Mouse (Mus musculus) limb, embryonic 14.5 days (tissue): ENCODE data around the gene Slc30a5. TPM values are rescaled to one million over a fixed set of nuclear protein-coding genes. Genes with fewer than 3 reads are reported as not detected.

Experiments
- ATAC-seq: fragments of 200-750 bp; cut with Nextera tagmentation; 2 replicates; pipeline ENCODE4 v1.8.0; 2017; ENCODE audit warnings: low read depth, moderate number of reproducible peaks, moderate TSS enrichment; ENCODE audit not compliant: low FRiP score
- DNase-seq: peaks from one replicate; pipeline ENCODE4 v3.0.0-alpha.2; 2015; ENCODE audit warnings: low spot score
- H3K27ac ChIP-seq: fragments of 300-500 bp; sonication (generic); replicated peaks from 2 replicates; pipeline ENCODE4 v1.5.1; 2014; ENCODE audit warnings: low read depth, mild to moderate bottlenecking, low read length, moderate library complexity, mixed read lengths
- H3K27me3 ChIP-seq: fragments of 300-500 bp; sonication (generic); 2 replicates; pipeline ENCODE4 v1.6.1; 2014; ENCODE audit warnings: low read length, mixed read lengths; ENCODE audit not compliant: control insufficient read depth, insufficient read depth
- H3K36me3 ChIP-seq: fragments of 300-500 bp; sonication (generic); 2 replicates; pipeline ENCODE4 v1.6.1; 2014; ENCODE audit warnings: mild to moderate bottlenecking, low read length, moderate library complexity, mixed read lengths; ENCODE audit not compliant: control insufficient read depth, insufficient read depth
- H3K4me1 ChIP-seq: fragments of 300-500 bp; sonication (generic); 2 replicates; pipeline ENCODE4 v1.6.1; 2014; ENCODE audit warnings: antibody characterized with exemption, low read length, mixed read lengths; ENCODE audit not compliant: control insufficient read depth, insufficient read depth
- H3K4me2 ChIP-seq: fragments of 300-500 bp; sonication (generic); replicated peaks from 2 replicates; pipeline ENCODE4 v1.6.1; 2014; ENCODE audit warnings: low read depth, mild to moderate bottlenecking, low read length, moderate library complexity; ENCODE audit not compliant: severe bottlenecking
- H3K4me3 ChIP-seq: fragments of 300-500 bp; sonication (generic); replicated peaks from 2 replicates; pipeline ENCODE4 v1.5.1; 2014; ENCODE audit warnings: low read length
- H3K9ac ChIP-seq: fragments of 300-500 bp; sonication (generic); 2 replicates; pipeline ENCODE4 v1.6.1; 2014; ENCODE audit warnings: mild to moderate bottlenecking, low read depth, low read length, moderate library complexity; ENCODE audit not compliant: severe bottlenecking
- H3K9me3 ChIP-seq: fragments of 300-500 bp; sonication (generic); 2 replicates; pipeline ENCODE4 v1.6.1; 2016; ENCODE audit warnings: low read length; ENCODE audit not compliant: control insufficient read depth
- POLR2A ChIP-seq: fragments of 200-500 bp; IDR thresholded peaks from 2 replicates; pipeline ENCODE4 v1.8.0; 2012; ENCODE audit warnings: inconsistent platforms, mild to moderate bottlenecking, moderate library complexity, borderline replicate concordance; ENCODE audit not compliant: insufficient read depth, insufficient read length; ENCODE audit errors: extremely low read depth
- WGBS: fragments of 180-500 bp; shearing (Covaris S2); extraction: QIAGEN DNeasy Blood & Tissue Kit; methylation state at CpG from one replicate; pipeline ENCODE4 v1.1.7; 2014; 5-methylcytosine and 5-hydroxymethylcytosine counted together
- polyA plus RNA-seq, 2 experiments: library from polyadenylated mRNA; depleted of rRNA in 1 of 2; stranded (reverse) in 1 of 2; unstranded in 1 of 2; fragments of >200 nt; fragmentation: Nextera tagmentation in 1 of 2; extraction: Ambion mirVana in 1 of 2; gene quantifications; 2 replicates each; pipeline versions ENCODE4 v1.2.1 to v1.2.3; 2012 to 2014

Gene Slc30a5
- polyA plus RNA-seq, 2 experiments: 69.2 to 70.9 TPM

DNA sequence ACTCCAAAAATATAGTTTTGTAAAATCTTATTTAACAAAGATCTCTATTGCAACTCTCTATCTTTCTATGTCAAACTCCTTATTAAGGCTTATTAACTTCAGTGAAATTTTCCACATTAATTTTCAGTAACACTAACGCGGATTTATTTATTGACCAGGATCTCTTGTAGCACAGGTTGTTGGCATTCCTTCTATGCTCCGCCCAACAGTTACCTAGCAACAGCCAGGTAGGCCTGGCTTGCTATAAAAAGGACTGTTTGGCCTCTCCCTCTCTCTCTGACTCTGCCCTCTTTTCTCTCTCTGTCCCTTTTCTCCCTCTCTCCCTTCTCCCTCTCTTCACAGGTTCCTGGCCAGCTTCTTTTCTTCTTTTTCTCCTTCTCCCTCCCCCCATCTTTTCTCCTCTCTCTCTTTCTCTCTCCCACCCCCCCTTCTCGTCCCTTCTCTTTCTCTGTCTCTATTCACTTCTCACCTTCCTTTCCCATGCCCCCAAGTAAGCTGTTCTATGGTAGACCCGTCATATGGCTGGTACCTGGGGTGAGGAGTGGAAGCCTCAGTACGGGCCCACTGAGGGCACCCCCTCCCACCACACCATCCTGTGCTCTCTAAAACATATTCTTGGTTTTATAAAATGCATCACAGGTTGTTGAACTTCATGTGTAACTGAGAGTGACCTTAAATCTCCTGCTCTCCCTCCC is 45.8 kb downstream of the Slc30a5 start:
- no peak for DNase-seq
- ATAC-seq: no peak
- H3K27me3 ChIP-seq: no peaks in the 10 kb centered on the region
- no peak overlapping the region for H3K4me2 ChIP-seq
- no peak for TF ChIP-seq POLR2A
- 67% methylated on average over 6 of the region's 6 CpGs for WGBS
- no peak overlapping the region for H3K27ac ChIP-seq
- H3K4me3 ChIP-seq: no peak overlapping the region
- no peak overlapping the region for H3K9ac ChIP-seq
- peaks cover 8% of the 10 kb centered on the region; the same call in 1 of the 2 replicates for H3K4me1 ChIP-seq
- H3K36me3 ChIP-seq: peaks cover 7% of the 10 kb centered on the region
- no peaks in the 10 kb centered on the region for H3K9me3 ChIP-seq

- H3K27ac ChIP-seq: 0 out of 2 replicates have a peak within 1 kb of the TSS, but pooled peaks have one; percentile 13
These were observed 46.8 kb downstream of the Slc30a5 start, which contains the start of gene Ccnb1 for GRCm38 (mm10) chr13:100786414-100786867. Gene Ccnb1, minus strand, starts transcription at chr13:100786570.

GRCm38 (mm10) chr13:100785806-100786413 is 47.3 kb downstream of the Slc30a5 start:
- H3K36me3 ChIP-seq: peaks cover 17% of the 10 kb centered on the region
- WGBS: under 1% methylated on average over 29 of the region's 30 CpGs
- peak overlapping the region; percentile 76 for H3K9ac ChIP-seq
- no peaks in the 10 kb centered on the region for H3K27me3 ChIP-seq
- TF ChIP-seq POLR2A: no peak
- DNase-seq (no peak), ATAC-seq (peak; percentile 29)
- peak overlapping the region; percentile 81 for H3K4me3 ChIP-seq
- H3K4me1 ChIP-seq: peaks cover 8% of the 10 kb centered on the region; the same call in 1 of the 2 replicates
- no peaks in the 10 kb centered on the region for H3K9me3 ChIP-seq
- H3K27ac ChIP-seq: 0 out of 2 replicates have a peak overlapping the region, but pooled peaks have one; percentile 13
- peak overlapping the region; percentile 93 for H3K4me2 ChIP-seq

More at GRCm38 (mm10) chr13:100786414-100786867, 46.8 kb downstream of the Slc30a5 start, which contains the start of gene Ccnb1:
- Histone ChIP-seq H3K36me3 (peaks cover 14% of the 10 kb centered on the region), H3K4me3 (peak within 1 kb of the TSS; percentile 81), H3K27me3 (no peaks in the 10 kb centered on the region), H3K9ac (peak within 1 kb of the TSS; percentile 76), H3K4me1 (peaks cover 8% of the 10 kb centered on the region; the same call in 1 of the 2 replicates), H3K4me2 (peak within 1 kb of the TSS; percentile 93), H3K9me3 (no peaks in the 10 kb centered on the region)
- peak; percentile 85; the same call in 1 of the 2 replicates for TF ChIP-seq POLR2A
- DNase-seq: peak; percentile 95
- peak; percentile 99 for ATAC-seq
- whole genome bisulfite sequencing: 3% methylated on average over 26 of the region's 35 CpGs

GRCm38 (mm10) chr13:100777491-100777890 is 55.7 kb downstream of the Slc30a5 start:
- Histone ChIP-seq H3K4me1 (peaks cover 8% of the 10 kb centered on the region; the same call in 1 of the 2 replicates), H3K4me2 (no peak overlapping the region), H3K9ac (no peak overlapping the region), H3K36me3 (peaks cover 34% of the 10 kb centered on the region), H3K9me3 (no peaks in the 10 kb centered on the region), H3K27ac (no peak overlapping the region), H3K27me3 (no peaks in the 10 kb centered on the region), H3K4me3 (no peak overlapping the region)
- TF ChIP-seq POLR2A: no peak
- ATAC-seq: no peak
- 82% methylated on average over 3 of the region's 3 CpGs for WGBS
- no peak for DNase-seq

DNA sequence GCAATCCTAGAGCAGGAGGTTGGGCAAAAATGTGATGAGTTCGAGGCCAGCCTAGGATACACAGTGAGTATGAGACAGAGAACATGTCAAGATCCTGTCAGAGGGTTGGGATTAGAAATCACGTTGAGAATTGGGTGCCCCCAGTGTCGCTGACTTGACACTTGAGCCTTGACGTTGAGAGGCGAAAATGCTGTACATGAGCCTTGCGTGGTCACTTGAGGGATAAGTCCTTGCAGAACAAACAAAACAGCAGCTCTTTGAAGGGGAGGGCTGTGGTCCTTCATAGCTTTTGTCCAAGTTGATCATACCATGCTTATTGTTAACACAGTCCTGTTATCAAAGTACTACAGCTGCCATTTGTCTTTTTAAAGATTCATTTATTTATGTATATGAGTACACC is 56.5 kb downstream of the Slc30a5 start:
- TF ChIP-seq POLR2A: no peak
- no peak for DNase-seq
- ATAC-seq: no peak
- H3K4me3 ChIP-seq: no peak overlapping the region
- peaks cover 8% of the 10 kb centered on the region; the same call in 1 of the 2 replicates for H3K4me1 ChIP-seq
- peak overlapping the region; percentile 1; the same call in 1 of the 2 replicates for H3K27ac ChIP-seq
- H3K36me3 ChIP-seq: peaks cover 29% of the 10 kb centered on the region
- no peak overlapping the region for H3K4me2 ChIP-seq
- no peak overlapping the region for H3K9ac ChIP-seq
- H3K9me3 ChIP-seq: no peaks in the 10 kb centered on the region
- H3K27me3 ChIP-seq: no peaks in the 10 kb centered on the region
- WGBS: 63% methylated on average over 6 of the region's 6 CpGs
